ENCODE assay signal across 8 mouse cellular contexts in the genomic region with DNA sequence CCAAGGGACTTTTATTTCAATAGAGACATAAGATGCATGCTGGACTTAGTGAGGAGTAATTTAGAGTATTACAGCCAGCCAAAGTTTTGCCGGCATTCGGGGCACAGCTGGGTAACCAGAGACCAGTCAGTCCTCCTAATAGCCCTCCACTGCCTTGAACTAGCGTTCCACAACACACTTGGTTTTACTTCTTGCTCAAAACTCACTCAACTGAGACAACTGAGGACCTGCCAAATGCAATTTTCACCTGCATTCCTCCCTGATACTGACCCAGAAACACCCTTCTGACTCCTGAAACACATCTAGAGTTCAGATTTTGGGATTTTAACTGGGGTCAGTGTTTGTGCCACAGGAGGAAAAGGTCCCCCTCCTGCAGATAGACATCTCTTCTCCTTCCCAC. TPM values are rescaled to one million over a fixed set of nuclear protein-coding genes. Genes with fewer than 3 reads are reported as not detected.
DNase-seq lines count a peak whose midpoint lies in the region; ATAC-seq and TF ChIP-seq lines count a peak whose summit lies in the region.

No protein-coding gene starts in this region.

- 42% methylated on average over 3 of the region's 3 CpGs for WGBS in lung, embryonic 16.5 days
- WGBS in forebrain, postnatal 0 days: 58% methylated on average over 3 of the region's 3 CpGs

- H3K27me3 ChIP-seq in lung, embryonic 16.5 days (ENCODE audit: control insufficient read depth, insufficient read depth, low read depth, low read length): peaks cover 36% of the 10 kb centered on the region
- peaks cover 17% of the 10 kb centered on the region; the same call in 1 of the 2 replicates for H3K27me3 ChIP-seq in forebrain, postnatal 0 days (ENCODE audit: insufficient read depth, low read length)
- H3K27me3 ChIP-seq in splenic B cell, adult 2 months (ENCODE audit: control insufficient read depth, insufficient read depth, low read length, poor library complexity, severe bottlenecking): no peaks in the 10 kb centered on the region

- H3K4me3 ChIP-seq in lung, embryonic 16.5 days (ENCODE audit: low read length): peak overlapping the region; percentile 70
- H3K4me3 ChIP-seq in forebrain, postnatal 0 days (ENCODE audit: low read depth, low read length): peak overlapping the region; percentile 60

- no peaks in the 10 kb centered on the region; the same call in 1 of the 2 replicates for H3K4me1 ChIP-seq in lung, embryonic 16.5 days (replicated peaks; ENCODE audit: control insufficient read depth, insufficient read depth, low read length)
- 0 out of 2 replicates have a peak, but pooled peaks cover 5% of the 10 kb centered on the region for H3K4me1 ChIP-seq in forebrain, postnatal 0 days (ENCODE audit: insufficient read depth)

- TF ChIP-seq CTCF in forebrain, postnatal 0 days (IDR thresholded peaks at IDR 0.05; ENCODE audit: low read depth): no peak

- ATAC-seq in lung, embryonic 16.5 days (ENCODE audit: low read depth): no peak
- no peak for ATAC-seq in forebrain, postnatal 0 days

- DNase-seq in lung, postnatal 25 days (ENCODE audit: low spot score): no peak
- DNase-seq in forebrain, postnatal 0 days: no peak
- peak; percentile 48 for DNase-seq in kidney, postnatal 14 days
- DNase-seq in splenic B cell, adult 2 months (ENCODE audit: low read depth, low spot score): peak; percentile 9
- DNase-seq in T-cell, adult 2 months (ENCODE audit: low spot score): no peak
- no peak for DNase-seq in right cerebral cortex, postnatal 4 days
- DNase-seq in lung, postnatal 36 days: no peak

- H3K36me3 ChIP-seq in lung, embryonic 16.5 days (ENCODE audit: control insufficient read depth, insufficient read depth, low read length): no peaks in the 10 kb centered on the region
- H3K36me3 ChIP-seq in forebrain, postnatal 0 days (ENCODE audit: insufficient read depth): no peaks in the 10 kb centered on the region
- H3K36me3 ChIP-seq in splenic B cell, adult 2 months (ENCODE audit: control insufficient read depth, insufficient read depth, low read length, poor library complexity, severe bottlenecking): no peaks in the 10 kb centered on the region

- H3K9ac ChIP-seq in lung, embryonic 16.5 days (ENCODE audit: low read length): 0 out of 2 replicates have a peak overlapping the region, but pooled peaks have one; percentile 73
- H3K9ac ChIP-seq in forebrain, postnatal 0 days: 0 out of 2 replicates have a peak overlapping the region, but pooled peaks have one; percentile 65

- peak overlapping the region; percentile 93 for H3K4me2 ChIP-seq in lung, embryonic 16.5 days (ENCODE audit: low read depth, low read length)
- H3K4me2 ChIP-seq in forebrain, postnatal 0 days (ENCODE audit: low read depth): peak overlapping the region; percentile 90

- no peak overlapping the region for H3K27ac ChIP-seq in lung, embryonic 16.5 days (ENCODE audit: low read length)
- H3K27ac ChIP-seq in forebrain, postnatal 0 days (ENCODE audit: low read depth, low read length): no peak overlapping the region

- no peaks in the 10 kb centered on the region for H3K9me3 ChIP-seq in lung, embryonic 16.5 days (ENCODE audit: control insufficient read depth, low read length)
- H3K9me3 ChIP-seq in forebrain, postnatal 0 days (ENCODE audit: low read length): no peaks in the 10 kb centered on the region

RNA-seq across cellular contexts. Expression of a gene that starts 1.3 kb away (rescaled TPM):
- 11.0 and 12.1 TPM in 2 replicates for polyA plus RNA-seq in lung, embryonic 16.5 days (2015; fragmentation: Nextera tagmentation; extraction: Ambion mirVana)
- total RNA-seq in forebrain, postnatal 0 days (2014; rRNA removed): 28.8 and 42.7 TPM in 2 replicates
- polyA plus RNA-seq in forebrain, postnatal 0 days (2015; fragmentation: Nextera tagmentation; extraction: Ambion mirVana): 22.0 and 25.4 TPM in 2 replicates

RNA-seq across cellular contexts. Expression of a gene that starts 37.3 kb away (rescaled TPM):
- polyA plus RNA-seq in lung, embryonic 16.5 days (2015; fragmentation: Nextera tagmentation; extraction: Ambion mirVana): 25.9 and 28.2 TPM in 2 replicates
- 9.9 and 10.6 TPM in 2 replicates for total RNA-seq in forebrain, postnatal 0 days (2014; rRNA removed)
- 6.8 and 8.2 TPM in 2 replicates for polyA plus RNA-seq in forebrain, postnatal 0 days (2015; fragmentation: Nextera tagmentation; extraction: Ambion mirVana)

RNA-seq across cellular contexts. Expression of a gene that starts 58.5 kb away (rescaled TPM):
- polyA plus RNA-seq in lung, embryonic 16.5 days (2015; fragmentation: Nextera tagmentation; extraction: Ambion mirVana): 487 and 499 TPM in 2 replicates
- total RNA-seq in forebrain, postnatal 0 days (2014; rRNA removed): 271 and 387 TPM in 2 replicates
- polyA plus RNA-seq in forebrain, postnatal 0 days (2015; fragmentation: Nextera tagmentation; extraction: Ambion mirVana): 414 and 534 TPM in 2 replicates

RNA-seq across cellular contexts. Expression of a gene that starts 58.7 kb away (rescaled TPM):
- polyA plus RNA-seq in lung, embryonic 16.5 days (2015; fragmentation: Nextera tagmentation; extraction: Ambion mirVana): 68.9 and 70.9 TPM in 2 replicates
- 95.4 and 98.4 TPM in 2 replicates for total RNA-seq in forebrain, postnatal 0 days (2014; rRNA removed)
- 67.5 and 70.2 TPM in 2 replicates for polyA plus RNA-seq in forebrain, postnatal 0 days (2015; fragmentation: Nextera tagmentation; extraction: Ambion mirVana)

Comparison
In these comparisons a context has a peak if more than half of its experiments do, and no peak if none do; other contexts are left out.
1. DNase-seq: peak in kidney, postnatal 14 days (single experiment) and splenic B cell, adult 2 months (single experiment); none in lung, postnatal 25 days (single experiment), forebrain, postnatal 0 days (single experiment), T-cell, adult 2 months (single experiment), right cerebral cortex, postnatal 4 days (single experiment) and lung, postnatal 36 days (single experiment).